Mouse (Mus musculus) megakaryocyte, embryonic 14.5 days (primary cell): Measurements from ENCODE around the gene BC005561. TPM values are rescaled to one million over a fixed set of nuclear protein-coding genes. Genes with fewer than 3 reads are reported as not detected.

ENCODE experiments used
- H3K27me3 ChIP-seq: replicated peaks from 2 replicates; pipeline ENCODE3; 2012; ENCODE audit warnings: inconsistent platforms
- H3K36me3 ChIP-seq: replicated peaks from 2 replicates; pipeline ENCODE3; 2012; ENCODE audit warnings: low read length, inconsistent platforms, mixed read lengths
- H3K4me1 ChIP-seq: 2 replicates; pipeline ENCODE4 v1.6.1; 2012; ENCODE audit warnings: inconsistent platforms
- H3K4me3 ChIP-seq: replicated peaks from 2 replicates; pipeline ENCODE3; 2012; ENCODE audit warnings: moderate library complexity, mild to moderate bottlenecking, inconsistent platforms
- H3K9me3 ChIP-seq: 2 replicates; pipeline ENCODE4 v1.6.1; 2012; ENCODE audit warnings: inconsistent platforms
- FLI1 ChIP-seq: IDR thresholded peaks from 2 replicates; pipeline ENCODE4 v1.6.1; 2012; ENCODE audit warnings: low read length, inconsistent platforms, mixed read lengths
- GATA1 ChIP-seq: IDR thresholded peaks from 3 replicates; pipeline ENCODE4 v1.6.1; 2012; ENCODE audit warnings: mixed read lengths, low read length, inconsistent platforms, borderline replicate concordance
- polyA plus RNA-seq: library from polyadenylated mRNA; stranded (reverse); fragments of >175 nt; gene quantifications from 2 replicates; pipeline ENCODE4 v1.2.3, GENCODE M21; 2012; ENCODE audit warnings: low replicate concordance; ENCODE audit not compliant: insufficient read depth

BC005561 gene
- 0.51 TPM in 1 of 2 replicates, not detected in the other for polyA plus RNA-seq

GRCm38 (mm10) chr5:104508195-104508891, at the start of gene BC005561:
Gene BC005561 (plus strand): TSS chr5:104508352.
- Histone ChIP-seq H3K27me3 (no peaks in the 10 kb centered on the region), H3K4me1 (peaks cover 13% of the 10 kb centered on the region), H3K4me3 (peak within 1 kb of the TSS; percentile 95), H3K36me3 (peaks cover 30% of the 10 kb centered on the region), H3K9me3 (peaks cover 4% of the 10 kb centered on the region; the same call in 1 of the 2 replicates)
- TF ChIP-seq GATA1 (no peak), FLI1 (no peak)

DNA sequence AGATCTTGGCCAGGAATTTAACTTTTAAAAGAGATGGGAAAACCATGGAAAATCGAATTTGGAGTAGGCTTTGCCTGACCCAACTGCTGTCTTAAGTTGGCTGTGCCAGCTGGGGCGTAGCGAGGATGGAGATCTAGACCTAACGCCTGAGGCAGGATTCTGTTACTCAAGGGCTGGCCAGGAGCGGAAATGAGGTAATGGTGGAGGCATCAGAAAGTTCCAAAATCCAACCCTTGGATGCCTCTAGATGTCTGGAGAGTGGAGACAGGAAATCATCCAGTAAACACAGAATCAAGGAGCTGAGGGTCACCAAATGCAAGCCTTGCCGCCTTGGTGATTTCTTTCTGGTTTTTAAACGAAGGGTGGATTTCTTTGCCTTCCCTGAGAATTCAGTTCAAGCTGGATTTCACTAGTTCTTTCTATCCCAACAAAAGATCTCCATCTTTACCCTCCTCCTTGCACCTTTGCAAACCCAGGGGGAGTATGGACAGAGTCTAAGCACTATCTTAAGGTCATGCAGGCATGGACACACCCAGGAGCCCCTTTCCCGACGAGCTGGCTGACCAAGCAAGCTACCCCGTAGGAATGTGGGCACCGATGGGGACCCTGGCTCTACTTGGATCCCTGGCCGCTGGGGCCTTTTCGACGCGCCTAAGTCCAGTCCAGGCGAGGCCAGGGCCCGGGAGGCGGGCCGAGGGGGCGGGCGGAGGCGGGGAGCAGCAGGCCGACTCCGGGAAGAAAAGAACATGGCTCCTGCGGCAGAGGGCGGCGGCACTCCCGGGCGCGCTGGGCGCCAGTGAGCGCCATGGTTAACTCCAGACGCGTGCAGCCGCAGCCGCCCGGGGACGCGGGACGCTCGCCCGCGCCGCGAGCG, 49.1 kb upstream of the BC005561 start, which contains the start of gene Pkd2:
Gene Pkd2 (plus strand): TSS at position 619 of the 874 bp plus-strand sequence.
- Histone ChIP-seq H3K27me3 (peaks cover 14% of the 10 kb centered on the region), H3K9me3 (peaks cover 5% of the 10 kb centered on the region), H3K4me3 (peak within 1 kb of the TSS; percentile 99), H3K36me3 (peaks cover 13% of the 10 kb centered on the region), H3K4me1 (peaks cover 21% of the 10 kb centered on the region)
- TF ChIP-seq GATA1 = no peak
- no peak for TF ChIP-seq FLI1

- peaks cover 14% of the 10 kb centered on the region for H3K27me3 ChIP-seq
- TF ChIP-seq FLI1 (no peak), GATA1 (no peak)
- peaks cover 21% of the 10 kb centered on the region for H3K4me1 ChIP-seq
- peaks cover 5% of the 10 kb centered on the region for H3K9me3 ChIP-seq
- H3K36me3 ChIP-seq = peaks cover 20% of the 10 kb centered on the region
- peak overlapping the region; percentile 99 for H3K4me3 ChIP-seq
Observed at GRCm38 (mm10) chr5:104459706-104460455, 48.3 kb upstream of the BC005561 start.

GRCm38 (mm10) chr5:104460456-104460838, 47.7 kb upstream of the BC005561 start:
- Histone ChIP-seq H3K4me3 (peak overlapping the region; percentile 99), H3K27me3 (peaks cover 14% of the 10 kb centered on the region), H3K9me3 (peaks cover 5% of the 10 kb centered on the region), H3K4me1 (peaks cover 21% of the 10 kb centered on the region), H3K36me3 (peaks cover 26% of the 10 kb centered on the region)
- TF ChIP-seq FLI1 = no peak
- TF ChIP-seq GATA1 = no peak

- H3K4me1 ChIP-seq = peaks cover 21% of the 10 kb centered on the region
- peaks cover 30% of the 10 kb centered on the region for H3K36me3 ChIP-seq
- TF ChIP-seq GATA1 (no peak), FLI1 (no peak)
- peaks cover 5% of the 10 kb centered on the region for H3K9me3 ChIP-seq
- no peak overlapping the region for H3K4me3 ChIP-seq
- H3K27me3 ChIP-seq = peaks cover 14% of the 10 kb centered on the region
Observed at GRCm38 (mm10) chr5:104460856-104461255, 47.3 kb upstream of the BC005561 start.

DNA sequence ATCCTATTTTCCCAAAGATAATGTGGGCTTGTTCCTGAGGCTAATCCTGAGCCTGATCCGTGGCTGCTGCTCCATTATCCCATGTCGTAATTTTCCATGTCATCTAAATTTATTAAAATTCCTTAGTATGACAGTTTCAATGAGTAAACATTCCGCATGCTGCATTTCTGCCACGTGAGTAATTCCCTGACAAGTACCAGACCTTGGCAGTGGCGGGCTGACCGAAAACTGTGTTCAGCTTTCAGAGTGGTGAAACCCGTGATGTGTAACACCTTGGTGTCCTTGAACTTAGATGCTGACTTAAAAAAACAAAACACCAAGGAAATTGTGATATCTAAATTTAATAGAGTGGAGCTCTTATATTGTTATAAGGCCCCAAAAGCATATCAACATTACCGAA, 42.9 kb upstream of the BC005561 start:
- Histone ChIP-seq H3K4me1 (peaks cover 8% of the 10 kb centered on the region), H3K27me3 (no peaks in the 10 kb centered on the region), H3K4me3 (no peak overlapping the region), H3K36me3 (peaks cover 56% of the 10 kb centered on the region), H3K9me3 (no peaks in the 10 kb centered on the region)
- TF ChIP-seq FLI1 = no peak
- no peak for TF ChIP-seq GATA1

DNA sequence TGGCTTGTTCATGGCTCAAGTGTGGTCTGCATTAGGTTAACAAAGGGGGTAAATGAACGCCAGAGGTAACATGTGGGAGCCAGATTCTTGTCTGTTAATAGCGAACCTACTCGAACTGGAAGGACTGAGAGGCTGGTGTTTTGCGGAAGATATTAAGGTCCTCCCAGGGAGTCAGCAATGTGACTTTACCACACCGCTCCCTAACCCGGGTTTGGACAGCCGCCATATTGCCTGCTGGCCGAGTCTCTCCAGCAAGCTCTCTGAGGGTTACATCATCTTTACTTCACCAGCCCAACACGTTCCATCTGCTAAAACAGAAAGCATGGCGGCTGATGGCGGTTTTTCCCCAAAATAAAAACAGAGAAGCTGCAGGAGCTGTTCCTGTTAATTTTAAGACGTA, 42.4 kb upstream of the BC005561 start:
- Histone ChIP-seq H3K4me3 (no peak overlapping the region), H3K9me3 (no peaks in the 10 kb centered on the region), H3K27me3 (no peaks in the 10 kb centered on the region), H3K4me1 (peaks cover 5% of the 10 kb centered on the region; the same call in 1 of the 2 replicates), H3K36me3 (peaks cover 59% of the 10 kb centered on the region)
- no peak for TF ChIP-seq FLI1
- TF ChIP-seq GATA1 = no peak

GRCm38 (mm10) chr5:104466816-104467215, 41.3 kb upstream of the BC005561 start:
- no peaks in the 10 kb centered on the region for H3K9me3 ChIP-seq
- H3K4me1 ChIP-seq = no peaks in the 10 kb centered on the region
- TF ChIP-seq FLI1 (no peak), GATA1 (no peak)
- H3K27me3 ChIP-seq = no peaks in the 10 kb centered on the region
- no peak overlapping the region for H3K4me3 ChIP-seq
- H3K36me3 ChIP-seq = peaks cover 66% of the 10 kb centered on the region

DNA sequence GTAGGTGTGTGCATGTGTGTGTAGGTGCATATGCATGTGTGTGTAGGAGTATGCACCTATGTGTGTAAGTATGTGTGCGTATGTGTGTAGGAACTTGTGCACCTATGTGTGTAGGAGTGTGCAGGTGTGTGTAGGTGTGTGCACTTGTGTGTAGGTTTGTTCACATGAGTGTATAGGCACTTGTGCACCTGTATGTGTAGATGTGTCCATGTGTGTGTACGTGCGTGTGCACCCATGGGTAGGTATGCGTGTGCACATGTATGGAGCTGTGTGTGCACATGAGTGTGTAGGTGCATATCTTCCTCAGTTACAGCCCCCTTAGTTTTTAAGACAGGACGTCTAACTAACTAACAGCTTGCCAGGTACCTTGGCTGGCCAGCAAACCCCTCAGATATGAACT, 39.6 kb upstream of the BC005561 start:
- TF ChIP-seq FLI1 (no peak), GATA1 (no peak)
- no peaks in the 10 kb centered on the region for H3K9me3 ChIP-seq

More for the DNA sequence above, 39.6 kb upstream of the BC005561 start:
- peak overlapping the region; percentile 39 for H3K4me3 ChIP-seq
- H3K27me3 ChIP-seq = no peaks in the 10 kb centered on the region
- H3K36me3 ChIP-seq = peaks cover 74% of the 10 kb centered on the region
- H3K4me1 ChIP-seq = no peaks in the 10 kb centered on the region
